Mouse (Mus musculus): ENCODE data around the gene Hscb.

DNA sequence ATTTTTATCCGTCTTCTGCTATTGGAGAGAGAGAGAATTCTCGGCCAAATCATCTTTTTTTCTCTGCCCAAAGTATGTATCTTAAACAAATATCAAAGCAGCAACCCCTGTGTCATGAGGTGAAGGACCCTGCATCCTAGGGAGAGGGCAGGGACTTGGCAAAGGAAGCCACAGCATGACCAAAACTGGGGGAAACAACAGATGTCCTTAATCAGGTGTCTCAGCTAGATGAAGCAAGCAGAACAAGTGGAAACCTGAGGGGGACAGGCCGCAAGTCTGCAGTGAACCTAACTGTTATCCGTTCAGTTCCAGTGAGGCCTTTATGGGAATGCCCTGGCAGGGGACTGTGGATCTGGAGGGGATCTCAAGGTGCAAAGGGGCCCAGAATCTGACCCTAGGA lies 32.1 kb downstream of the Hscb start:
- TF ChIP-seq EP300 (IDR thresholded peaks at IDR 0.05; ENCODE audit: insufficient read depth, low read depth, low read length) (no peak), CTCF (IDR thresholded peaks at IDR 0.05) (no peak), POLR2A (IDR thresholded peaks at IDR 0.05; ENCODE audit: insufficient read depth, low read depth, low read length) (no peak)

All from heart, adult 2 months (tissue).